Mouse (Mus musculus): ENCODE data around the gene Il10rb. TPM values are rescaled to one million over a fixed set of nuclear protein-coding genes. Genes with fewer than 3 reads are reported as not detected.

Gene Il10rb
- polyA plus RNA-seq, 1 experiment from 2014 or later: 11.7 TPM

GRCm38 (mm10) chr16:91372577-91373472 is 33.1 kb upstream of the Il10rb start, which contains the start of gene Ifnar2:
Gene Ifnar2, plus strand, starts transcription at chr16:91372783.
- H3K9me3 ChIP-seq: no peaks in the 10 kb centered on the region
- under 1% methylated on average over 62 of the region's 62 CpGs for WGBS
- peak within 1 kb of the TSS; percentile 58 for H3K4me3 ChIP-seq
- peak within 1 kb of the TSS; percentile 92 for H3K9ac ChIP-seq
- peak; percentile 96 for ATAC-seq (replicated peaks)
- H3K4me2 ChIP-seq: peak within 1 kb of the TSS; percentile 72
- no peaks in the 10 kb centered on the region for H3K36me3 ChIP-seq (replicated peaks)
- H3K27me3 ChIP-seq (replicated peaks): no peaks in the 10 kb centered on the region
- H3K27ac ChIP-seq: peak within 1 kb of the TSS; percentile 94
- peaks cover 13% of the 10 kb centered on the region for H3K4me1 ChIP-seq

- Histone ChIP-seq H3K9me3 (no peaks in the 10 kb centered on the region), H3K4me2 (peak overlapping the region; percentile 72), H3K4me3 (peak overlapping the region; percentile 58), H3K9ac (peak overlapping the region; percentile 92), H3K27me3 (replicated peaks) (no peaks in the 10 kb centered on the region), H3K36me3 (replicated peaks) (no peaks in the 10 kb centered on the region), H3K27ac (peak overlapping the region; percentile 94), H3K4me1 (peaks cover 13% of the 10 kb centered on the region)
- 48% methylated on average over 12 of the region's 13 CpGs for WGBS
- no peak; the same call in 1 of the 2 replicates for ATAC-seq (replicated peaks)
Observed at GRCm38 (mm10) chr16:91373473-91374252, 32.3 kb upstream of the Il10rb start.

- WGBS: 96% methylated on average over 3 of the region's 3 CpGs
- Histone ChIP-seq H3K36me3 (replicated peaks) (no peaks in the 10 kb centered on the region), H3K9ac (no peak overlapping the region), H3K27ac (no peak overlapping the region), H3K4me1 (peaks cover 13% of the 10 kb centered on the region), H3K4me2 (no peak overlapping the region; the same call in 1 of the 2 replicates), H3K9me3 (no peaks in the 10 kb centered on the region), H3K27me3 (replicated peaks) (no peaks in the 10 kb centered on the region), H3K4me3 (peak overlapping the region; percentile 58; the same call in 1 of the 2 replicates)
- ATAC-seq (replicated peaks): no peak
Observed at GRCm38 (mm10) chr16:91374253-91374634, 31.7 kb upstream of the Il10rb start.

DNA sequence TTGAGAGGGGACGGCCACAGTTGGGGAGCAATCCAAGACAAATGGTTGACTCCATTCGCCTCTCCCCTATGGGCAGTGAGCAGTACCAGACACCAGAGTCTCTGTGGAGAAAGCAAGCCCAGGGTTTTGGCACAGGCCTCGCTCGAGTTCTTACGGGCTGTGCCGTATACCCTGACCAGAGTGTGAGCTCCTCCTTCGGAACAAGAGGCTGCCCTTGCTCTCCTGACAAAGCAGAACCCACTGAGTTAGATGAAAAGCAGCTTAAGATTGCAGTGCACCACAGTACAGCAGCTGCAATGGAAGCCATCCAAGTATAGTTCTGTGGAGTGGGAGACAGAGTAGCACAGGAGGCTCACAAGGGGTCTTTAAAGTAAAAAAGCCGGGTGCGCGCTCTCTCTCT is 29.3 kb upstream of the Il10rb start:
- Histone ChIP-seq H3K27ac (no peak overlapping the region; the same call in 1 of the 2 replicates), H3K4me3 (no peak overlapping the region), H3K9me3 (no peaks in the 10 kb centered on the region), H3K27me3 (replicated peaks) (no peaks in the 10 kb centered on the region), H3K4me2 (no peak overlapping the region), H3K9ac (no peak overlapping the region), H3K36me3 (replicated peaks) (no peaks in the 10 kb centered on the region), H3K4me1 (peaks cover 13% of the 10 kb centered on the region)
- WGBS: 86% methylated on average over 10 of the region's 10 CpGs
- ATAC-seq (replicated peaks): no peak

- Histone ChIP-seq H3K27me3 (replicated peaks) (no peaks in the 10 kb centered on the region), H3K9ac (no peak overlapping the region), H3K9me3 (no peaks in the 10 kb centered on the region), H3K4me1 (peaks cover 9% of the 10 kb centered on the region), H3K4me3 (no peak overlapping the region), H3K4me2 (no peak overlapping the region), H3K27ac (0 out of 2 replicates have a peak overlapping the region, but pooled peaks have one; percentile 43), H3K36me3 (replicated peaks) (no peaks in the 10 kb centered on the region)
- 70% methylated on average over 17 of the region's 17 CpGs for WGBS
- ATAC-seq (replicated peaks): no peak
Observed at GRCm38 (mm10) chr16:91378431-91378986, 27.5 kb upstream of the Il10rb start.

DNA sequence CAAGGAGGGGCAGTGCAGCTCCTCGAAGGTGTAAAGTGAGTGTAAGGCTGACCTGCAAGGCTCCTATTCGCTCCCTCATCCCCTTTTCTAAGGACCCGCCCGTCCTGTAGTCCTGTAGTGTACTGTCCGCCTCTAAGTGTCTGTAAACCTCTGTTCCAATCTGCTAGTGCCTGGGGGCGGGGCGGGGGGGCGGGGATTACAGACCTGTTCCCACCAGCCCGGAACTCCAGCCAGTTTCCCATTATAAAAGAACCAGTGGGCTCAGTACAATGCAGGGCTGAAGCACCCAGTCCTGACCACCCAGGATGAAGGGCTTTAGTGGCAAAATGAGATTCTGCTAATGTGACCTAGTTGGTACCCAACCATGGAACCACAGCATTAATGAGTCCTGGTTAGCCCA is 27.0 kb upstream of the Il10rb start:
- Histone ChIP-seq H3K36me3 (replicated peaks) (no peaks in the 10 kb centered on the region), H3K4me1 (peaks cover 4% of the 10 kb centered on the region)
- ATAC-seq (replicated peaks): peak; percentile 33; the same call in 1 of the 2 replicates

DNA sequence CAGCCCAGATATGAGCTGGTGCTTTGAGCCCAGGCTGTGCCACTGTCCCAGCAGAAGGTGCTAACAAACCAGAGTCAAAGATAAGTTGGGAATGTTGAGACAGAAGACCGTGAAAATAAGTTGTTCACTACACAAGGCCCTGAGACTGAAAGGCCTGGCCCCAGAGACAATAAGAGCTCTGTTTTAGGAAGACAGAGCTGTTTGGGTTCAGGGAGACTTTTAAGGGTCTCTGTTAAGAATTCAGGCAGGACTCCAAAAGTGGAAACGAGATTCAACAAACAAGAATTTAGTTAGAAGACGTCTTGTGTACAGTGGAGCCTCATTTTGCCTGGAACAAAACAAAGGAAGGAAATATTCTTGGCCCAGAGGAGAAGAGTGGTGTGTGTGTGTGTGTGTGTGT is 26.6 kb upstream of the Il10rb start:
- Histone ChIP-seq H3K9me3 (no peaks in the 10 kb centered on the region), H3K36me3 (replicated peaks) (no peaks in the 10 kb centered on the region; the same call in 1 of the 2 replicates), H3K4me1 (no peaks in the 10 kb centered on the region), H3K4me2 (no peak overlapping the region), H3K4me3 (no peak overlapping the region), H3K27me3 (replicated peaks) (no peaks in the 10 kb centered on the region), H3K27ac (peak overlapping the region; percentile 43; the same call in 1 of the 2 replicates), H3K9ac (no peak overlapping the region)
- 45% methylated on average over 3 of the region's 3 CpGs for WGBS
- ATAC-seq (replicated peaks): no peak

More for the DNA sequence above, 27.0 kb upstream of the Il10rb start:
- H3K27me3 ChIP-seq (replicated peaks): no peaks in the 10 kb centered on the region
- H3K27ac ChIP-seq: peak overlapping the region; percentile 43; the same call in 1 of the 2 replicates
- no peak overlapping the region for H3K4me3 ChIP-seq
- WGBS: 29% methylated on average over 9 of the region's 9 CpGs
- H3K9ac ChIP-seq: no peak overlapping the region
- H3K4me2 ChIP-seq: no peak overlapping the region
- H3K9me3 ChIP-seq: no peaks in the 10 kb centered on the region

DNA sequence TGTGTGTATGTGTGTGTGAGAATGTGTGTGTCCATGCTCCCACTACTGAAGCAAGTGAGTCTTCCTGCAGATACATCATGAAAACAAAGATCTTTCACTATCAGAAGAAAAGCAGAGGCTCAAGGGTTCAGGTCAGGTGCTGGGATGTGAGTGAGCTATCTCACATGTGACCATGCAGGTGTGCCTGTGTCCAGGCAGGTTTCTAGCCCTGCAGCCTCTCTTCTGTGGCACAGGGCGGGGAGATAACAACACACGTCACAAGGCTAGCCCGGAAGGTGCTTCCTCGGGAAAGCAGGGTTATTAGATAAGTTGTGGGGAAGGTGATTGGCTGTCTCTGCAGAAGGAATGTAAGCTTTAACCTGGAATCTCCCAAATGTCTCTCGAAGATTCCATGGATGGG is 25.8 kb upstream of the Il10rb start:
- Histone ChIP-seq H3K4me3 (no peak overlapping the region), H3K4me2 (no peak overlapping the region), H3K27ac (no peak overlapping the region), H3K36me3 (replicated peaks) (no peaks in the 10 kb centered on the region; the same call in 1 of the 2 replicates), H3K27me3 (replicated peaks) (no peaks in the 10 kb centered on the region), H3K9me3 (no peaks in the 10 kb centered on the region), H3K4me1 (no peaks in the 10 kb centered on the region), H3K9ac (no peak overlapping the region)
- 86% methylated on average over 5 of the region's 5 CpGs for WGBS
- ATAC-seq (replicated peaks): no peak

DNA sequence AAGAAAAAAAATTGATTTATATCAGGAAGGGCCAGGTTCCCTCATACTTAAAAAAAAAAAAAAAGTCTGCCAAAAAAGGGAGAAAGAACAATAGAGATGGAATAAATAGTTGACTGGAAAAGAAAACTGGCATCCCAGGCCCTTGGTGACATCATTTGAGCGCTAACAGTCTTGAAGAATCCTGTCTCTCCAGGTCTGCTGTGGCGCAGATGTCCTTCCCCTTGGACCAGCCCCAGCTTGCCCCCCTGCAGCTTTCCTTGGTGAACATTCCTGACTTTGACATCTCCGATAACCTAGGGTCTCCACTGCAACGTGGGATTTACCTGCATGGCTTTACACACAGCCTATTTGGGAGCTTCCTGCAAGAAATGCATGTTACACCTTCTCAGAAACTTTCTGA is 24.4 kb upstream of the Il10rb start:
- no peaks in the 10 kb centered on the region for H3K9me3 ChIP-seq
- 89% methylated on average over 4 of the region's 4 CpGs for WGBS
- no peaks in the 10 kb centered on the region for H3K4me1 ChIP-seq
- no peak overlapping the region for H3K4me3 ChIP-seq
- ATAC-seq (replicated peaks): no peak
- no peaks in the 10 kb centered on the region for H3K27me3 ChIP-seq (replicated peaks)
- no peak overlapping the region for H3K9ac ChIP-seq
- no peak overlapping the region for H3K27ac ChIP-seq
- H3K36me3 ChIP-seq (replicated peaks): no peaks in the 10 kb centered on the region; the same call in 1 of the 2 replicates
- no peak overlapping the region for H3K4me2 ChIP-seq

GRCm38 (mm10) chr16:91382261-91382790 is 23.6 kb upstream of the Il10rb start:
- Histone ChIP-seq H3K27me3 (replicated peaks) (no peaks in the 10 kb centered on the region), H3K4me3 (no peak overlapping the region), H3K36me3 (replicated peaks) (no peaks in the 10 kb centered on the region; the same call in 1 of the 2 replicates), H3K4me2 (no peak overlapping the region), H3K27ac (no peak overlapping the region), H3K9me3 (no peaks in the 10 kb centered on the region), H3K4me1 (no peaks in the 10 kb centered on the region), H3K9ac (no peak overlapping the region)
- 86% methylated on average over 9 of the region's 9 CpGs for WGBS
- ATAC-seq (replicated peaks): no peak

DNA sequence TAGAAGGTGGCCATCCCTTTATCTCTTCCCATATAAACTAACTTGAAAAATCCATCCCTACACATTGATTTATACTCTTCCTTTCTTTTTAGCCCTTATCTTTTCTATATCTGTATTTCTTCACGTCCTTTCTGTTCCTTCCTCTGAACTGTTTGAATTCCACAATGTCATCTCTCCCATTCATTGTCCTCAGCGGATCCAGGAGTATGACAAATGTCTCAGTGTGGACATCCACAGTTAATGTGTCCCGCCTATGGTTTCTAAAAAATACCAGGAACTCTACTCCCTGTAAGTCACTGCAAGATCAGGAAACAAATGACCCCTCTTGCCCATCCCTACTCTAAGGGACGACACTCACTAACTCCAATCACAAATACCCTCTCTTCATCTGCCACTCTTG is 21.7 kb upstream of the Il10rb start:
- 87% methylated on average over 4 of the region's 4 CpGs for WGBS
- H3K27ac ChIP-seq: no peak overlapping the region
- no peak overlapping the region for H3K4me2 ChIP-seq
- H3K36me3 ChIP-seq (replicated peaks): peaks cover 15% of the 10 kb centered on the region; the same call in 1 of the 2 replicates
- no peaks in the 10 kb centered on the region for H3K9me3 ChIP-seq
- ATAC-seq (replicated peaks): no peak
- H3K27me3 ChIP-seq (replicated peaks): no peaks in the 10 kb centered on the region
- no peaks in the 10 kb centered on the region for H3K4me1 ChIP-seq
- no peak overlapping the region for H3K4me3 ChIP-seq
- H3K9ac ChIP-seq: no peak overlapping the region

- ATAC-seq (replicated peaks): no peak
- Histone ChIP-seq H3K4me2 (no peak overlapping the region), H3K27me3 (replicated peaks) (no peaks in the 10 kb centered on the region), H3K36me3 (replicated peaks) (peaks cover 16% of the 10 kb centered on the region; the same call in 1 of the 2 replicates), H3K27ac (no peak overlapping the region), H3K9me3 (no peaks in the 10 kb centered on the region), H3K9ac (no peak overlapping the region), H3K4me3 (no peak overlapping the region), H3K4me1 (no peaks in the 10 kb centered on the region)
- 60% methylated on average over 10 of the region's 10 CpGs for WGBS
Observed at GRCm38 (mm10) chr16:91385621-91386020, 20.3 kb upstream of the Il10rb start.
